In genomic region chr5:139379771-139380384, GRCm38 (mm10) we compare ENCODE assay signal across 8 mouse cellular contexts. TPM values are rescaled to one million over a fixed set of nuclear protein-coding genes. Genes with fewer than 3 reads are reported as not detected.
DNase-seq lines count a peak whose midpoint lies in the region; ATAC-seq and TF ChIP-seq lines count a peak whose summit lies in the region.

No protein-coding gene starts in this region.

- ATAC-seq in embryonic facial prominence, embryonic 13.5 days (ENCODE audit: insufficient number of reproducible peaks, insufficient read depth, low FRiP score, low TSS enrichment, low read depth): 0 out of 2 replicates have a peak, but pooled peaks have one; percentile 40
- no peak; the same call in 1 of the 2 replicates for ATAC-seq in intestine, embryonic 15.5 days

- WGBS in embryonic facial prominence, embryonic 13.5 days: 28% methylated on average over 8 of the region's 8 CpGs
- WGBS in intestine, embryonic 15.5 days: 16% methylated on average over 8 of the region's 8 CpGs

- TF ChIP-seq CTCF in left cerebral cortex, adult 2 months (IDR thresholded peaks at IDR 0.05): no peak

- peak overlapping the region; percentile 95 for H3K27ac ChIP-seq in left cerebral cortex, adult 2 months
- peak overlapping the region; percentile 2; the same call in 1 of the 2 replicates for H3K27ac ChIP-seq in embryonic facial prominence, embryonic 13.5 days
- H3K27ac ChIP-seq in intestine, embryonic 15.5 days: 0 out of 2 replicates have a peak overlapping the region, but pooled peaks have one; percentile 67

- no peaks in the 10 kb centered on the region for H3K27me3 ChIP-seq in embryonic facial prominence, embryonic 13.5 days
- no peaks in the 10 kb centered on the region for H3K27me3 ChIP-seq in intestine, embryonic 15.5 days (replicated peaks)
- H3K27me3 ChIP-seq in myocyte (ENCODE audit: control insufficient read depth, insufficient read depth, insufficient read length): no peaks in the 10 kb centered on the region

- no peak for DNase-seq in left cerebral cortex, adult 2 months (ENCODE audit: extremely low spot score in 1 of 2, low spot score in 2 of 2)
- no peak for DNase-seq in left cerebral cortex, adult 8-10 months (ENCODE audit: low spot score in 2 of 2)
- DNase-seq in left cerebral cortex, postnatal 14 days (ENCODE audit: low spot score in 2 of 2): no peak
- DNase-seq in frontal cortex, postnatal 14 days (ENCODE audit: low spot score in 2 of 2): no peak
- no peak for DNase-seq in natural killer cell, adult 2 months (ENCODE audit: low spot score in 2 of 2)

- peak overlapping the region; percentile 95 for H3K4me3 ChIP-seq in left cerebral cortex, adult 2 months
- peak overlapping the region; percentile 64 for H3K4me3 ChIP-seq in embryonic facial prominence, embryonic 13.5 days
- peak overlapping the region; percentile 74 for H3K4me3 ChIP-seq in intestine, embryonic 15.5 days (replicated peaks)
- H3K4me3 ChIP-seq in myocyte: peak overlapping the region; percentile 34

- H3K4me2 ChIP-seq in embryonic facial prominence, embryonic 13.5 days: peak overlapping the region; percentile 90
- peak overlapping the region; percentile 93 for H3K4me2 ChIP-seq in intestine, embryonic 15.5 days (replicated peaks)
- peak overlapping the region; percentile 91 for H3K4me2 ChIP-seq in myocyte (ENCODE audit: low read depth)

- H3K79me2 ChIP-seq in myocyte (ENCODE audit: control insufficient read depth, insufficient read depth): no peaks in the 10 kb centered on the region

- no peaks in the 10 kb centered on the region for H3K9me3 ChIP-seq in embryonic facial prominence, embryonic 13.5 days
- no peaks in the 10 kb centered on the region for H3K9me3 ChIP-seq in intestine, embryonic 15.5 days

- no peaks in the 10 kb centered on the region for H3K36me3 ChIP-seq in embryonic facial prominence, embryonic 13.5 days
- no peaks in the 10 kb centered on the region for H3K36me3 ChIP-seq in intestine, embryonic 15.5 days
- no peaks in the 10 kb centered on the region for H3K36me3 ChIP-seq in myocyte (ENCODE audit: control insufficient read depth, insufficient read depth)

- peak overlapping the region; percentile 14 for H3ac ChIP-seq in myocyte (ENCODE audit: control insufficient read depth, insufficient read length)

- peaks cover 51% of the 10 kb centered on the region for H3K4me1 ChIP-seq in embryonic facial prominence, embryonic 13.5 days
- H3K4me1 ChIP-seq in intestine, embryonic 15.5 days (replicated peaks): peaks cover 49% of the 10 kb centered on the region

- H3K9ac ChIP-seq in embryonic facial prominence, embryonic 13.5 days: peak overlapping the region; percentile 77
- peak overlapping the region; percentile 64 for H3K9ac ChIP-seq in intestine, embryonic 15.5 days

- intact Hi-C loops in left cerebral cortex, adult 2 months (cut with DNase I): no loop called here
- intact Hi-C loops in left cerebral cortex, postnatal 14 days (cut with DNase I): no loop called here

- no peak for TF ChIP-seq POLR2A in myocyte (IDR thresholded peaks at IDR 0.05; ENCODE audit: insufficient read length, low read depth)

TF ChIP-seq in myocyte, 11 proteins besides CTCF, POLR2A, EP300 and RAD21:
- no peak for TF ChIP-seq MYOG (IDR thresholded peaks at IDR 0.05; ENCODE audit: control insufficient read depth in 1 of 3, insufficient read depth in 1 of 3, insufficient read length in 2 of 3, low read depth in 2 of 3)
- TF ChIP-seq TCF12 (IDR thresholded peaks at IDR 0.05; ENCODE audit: insufficient read depth, poor library complexity, severe bottlenecking): no peak
- no peak for TF ChIP-seq CEBPB (IDR thresholded peaks at IDR 0.05; ENCODE audit: insufficient read depth, poor library complexity, severe bottlenecking)
- TF ChIP-seq POLR2AphosphoS2 (IDR thresholded peaks at IDR 0.05; ENCODE audit: insufficient read length, low read depth): no peak
- no peak for TF ChIP-seq REST (IDR thresholded peaks at IDR 0.05; ENCODE audit: insufficient read depth, insufficient read length)
- no peak for TF ChIP-seq E2F4 (IDR thresholded peaks at IDR 0.05; ENCODE audit: insufficient read depth)
- no peak for TF ChIP-seq TCF3 (IDR thresholded peaks at IDR 0.05; ENCODE audit: insufficient read length, low read depth)
- TF ChIP-seq MYOD1 (IDR thresholded peaks at IDR 0.05; ENCODE audit: control insufficient read depth in 1 of 3, insufficient read length in 2 of 3, low read depth in 2 of 3): no peak

RNA-seq across cellular contexts. Expression of gene Gpr146, which starts 2.4 kb away (rescaled TPM):
- total RNA-seq in left cerebral cortex, adult 2 months (2021): 10 to 100 TPM; 12.5 to 13.9 TPM
- 10 to 100 TPM; 15.9 to 17.1 (median 16.4) TPM for total RNA-seq in left cerebral cortex, adult 8-10 months (2022)
- 1.7 and 2.5 TPM in 2 replicates for polyA plus RNA-seq in embryonic facial prominence, embryonic 13.5 days (2015; fragmentation: Nextera tagmentation; extraction: Ambion mirVana)
- 2.2 and 2.7 TPM in 2 replicates for polyA plus RNA-seq in intestine, embryonic 15.5 days (2015; fragmentation: Nextera tagmentation; extraction: Ambion mirVana)
- polyA plus RNA-seq in myocyte (2012; fragmentation: generic; extraction: Trizol): 11.7 TPM
- 10 to 100 TPM; 11.0 to 11.3 TPM for total RNA-seq in left cerebral cortex, postnatal 14 days (2021)

RNA-seq across cellular contexts. Expression of gene C130050O18Rik, which starts 25.2 kb away (rescaled TPM):
- under 1 TPM; 0.29 to 0.63 TPM for total RNA-seq in left cerebral cortex, adult 2 months (2021)
- total RNA-seq in left cerebral cortex, adult 8-10 months (2022): 1 to 10 TPM in 1 of 4 experiments, under 1 TPM in 3; 0.32 to 1.5 (median 0.70) TPM
- polyA plus RNA-seq in embryonic facial prominence, embryonic 13.5 days (2015; fragmentation: Nextera tagmentation; extraction: Ambion mirVana): 3.1 and 3.5 TPM in 2 replicates
- 0.81 and 0.85 TPM in 2 replicates for polyA plus RNA-seq in intestine, embryonic 15.5 days (2015; fragmentation: Nextera tagmentation; extraction: Ambion mirVana)
- 0.25 TPM for polyA plus RNA-seq in myocyte (2012; fragmentation: generic; extraction: Trizol)
- total RNA-seq in left cerebral cortex, postnatal 14 days (2021): under 1 TPM in 1 of 2 experiments, not detected in 1; 0.23 TPM

RNA-seq across cellular contexts. Expression of gene Cyp2w1, which starts 27.5 kb away (rescaled TPM):
- not detected for total RNA-seq in left cerebral cortex, adult 2 months (2021)
- not detected for total RNA-seq in left cerebral cortex, adult 8-10 months (2022)
- 12.8 and 17.0 TPM in 2 replicates for polyA plus RNA-seq in embryonic facial prominence, embryonic 13.5 days (2015; fragmentation: Nextera tagmentation; extraction: Ambion mirVana)
- 23.5 and 25.8 TPM in 2 replicates for polyA plus RNA-seq in intestine, embryonic 15.5 days (2015; fragmentation: Nextera tagmentation; extraction: Ambion mirVana)
- not detected for polyA plus RNA-seq in myocyte (2012; fragmentation: generic; extraction: Trizol)
- total RNA-seq in left cerebral cortex, postnatal 14 days (2021): not detected

RNA-seq across cellular contexts. Expression of gene Cox19, which starts 28.7 kb away (rescaled TPM):
- total RNA-seq in left cerebral cortex, adult 2 months (2021): 10 to 100 TPM; 67.6 to 69.4 TPM
- total RNA-seq in left cerebral cortex, adult 8-10 months (2022): 10 to 100 TPM; 59.2 to 62.6 (median 61.3) TPM
- 88.4 and 108 TPM in 2 replicates for polyA plus RNA-seq in embryonic facial prominence, embryonic 13.5 days (2015; fragmentation: Nextera tagmentation; extraction: Ambion mirVana)
- polyA plus RNA-seq in intestine, embryonic 15.5 days (2015; fragmentation: Nextera tagmentation; extraction: Ambion mirVana): 162 and 168 TPM in 2 replicates
- polyA plus RNA-seq in myocyte (2012; fragmentation: generic; extraction: Trizol): 66.0 TPM
- total RNA-seq in left cerebral cortex, postnatal 14 days (2021): 10 to 100 TPM; 79.8 to 82.2 TPM

RNA-seq across cellular contexts. Expression of gene Gper1, which starts 43.1 kb away (rescaled TPM):
- 1 to 10 TPM; 2.5 to 2.8 TPM for total RNA-seq in left cerebral cortex, adult 2 months (2021)
- total RNA-seq in left cerebral cortex, adult 8-10 months (2022): 1 to 10 TPM; 2.5 to 3.7 (median 3.3) TPM
- polyA plus RNA-seq in embryonic facial prominence, embryonic 13.5 days (2015; fragmentation: Nextera tagmentation; extraction: Ambion mirVana): 1.2 and 1.6 TPM in 2 replicates
- polyA plus RNA-seq in intestine, embryonic 15.5 days (2015; fragmentation: Nextera tagmentation; extraction: Ambion mirVana): 2.1 TPM in 2 replicates
- polyA plus RNA-seq in myocyte (2012; fragmentation: generic; extraction: Trizol): 9.2 TPM
- 1 to 10 TPM; 4.4 to 4.7 TPM for total RNA-seq in left cerebral cortex, postnatal 14 days (2021)

Comparison
In these comparisons a context has a peak if more than half of its experiments do, and no peak if none do; other contexts are left out.
1. H3K27ac ChIP-seq: peak in every context shown above with its lines; median percentile 95 in left cerebral cortex, adult 2 months; 67 in intestine, embryonic 15.5 days; 2 in embryonic facial prominence, embryonic 13.5 days.
2. H3K4me3 ChIP-seq: peak in every context shown above with its lines; median percentile 95 in left cerebral cortex, adult 2 months; 74 in intestine, embryonic 15.5 days; 64 in embryonic facial prominence, embryonic 13.5 days; 34 in myocyte.